Mouse (Mus musculus) cerebellum, postnatal 25 days (tissue): ENCODE data around the gene Stab1.

Experiments
- DNase-seq, 2 experiments: peaks; one replicate each; pipeline ENCODE4 v3.0.0; 2021; ENCODE audit warnings: mixed read lengths in 2 of 2

Stab1 gene

GRCm38 (mm10) chr14:31161638-31162037 is 6.8 kb downstream of the Stab1 start:
- peak; percentile 41 to 62 for DNase-seq

- DNase-seq = no peak
Measured at GRCm38 (mm10) chr14:31161191-31161590, 7.2 kb downstream of the Stab1 start.

GRCm38 (mm10) chr14:31160196-31161150 is 8.0 kb downstream of the Stab1 start:
- DNase-seq = no peak

GRCm38 (mm10) chr14:31145694-31146093 is 22.7 kb downstream of the Stab1 start:
- no peak for DNase-seq

GRCm38 (mm10) chr14:31141011-31141410 is 27.4 kb downstream of the Stab1 start:
- no peak for DNase-seq

GRCm38 (mm10) chr14:31140141-31140540 is 28.3 kb downstream of the Stab1 start:
- DNase-seq = no peak

- no peak for DNase-seq
Measured at GRCm38 (mm10) chr14:31139666-31140065, 28.8 kb downstream of the Stab1 start.

GRCm38 (mm10) chr14:31138897-31139429 is 29.5 kb downstream of the Stab1 start:
- DNase-seq = no peak

GRCm38 (mm10) chr14:31138219-31138896 is 30.1 kb downstream of the Stab1 start:
- peak; percentile 52 for DNase-seq

GRCm38 (mm10) chr14:31137791-31138190 is 30.6 kb downstream of the Stab1 start:
- no peak for DNase-seq

- no peak for DNase-seq
Measured at GRCm38 (mm10) chr14:31137281-31137595, 31.2 kb downstream of the Stab1 start.

- DNase-seq = no peak
Measured at GRCm38 (mm10) chr14:31136411-31137280, 31.8 kb downstream of the Stab1 start.

- no peak for DNase-seq
Measured at GRCm38 (mm10) chr14:31135495-31136410, 32.7 kb downstream of the Stab1 start.

- DNase-seq = no peak
Measured at GRCm38 (mm10) chr14:31134015-31135000, 34.1 kb downstream of the Stab1 start.

GRCm38 (mm10) chr14:31133023-31133665 is 35.3 kb downstream of the Stab1 start:
- peak in 1 of 2 experiments; percentile 2 for DNase-seq

GRCm38 (mm10) chr14:31132491-31132975 is 35.9 kb downstream of the Stab1 start:
- DNase-seq = peak in 1 of 2 experiments; percentile 3

- DNase-seq = peak in 1 of 2 experiments; percentile 31
Measured at GRCm38 (mm10) chr14:31132031-31132430, 36.4 kb downstream of the Stab1 start.

- DNase-seq = peak in 1 of 2 experiments; percentile 39
Measured at GRCm38 (mm10) chr14:31131272-31131821, 37.1 kb downstream of the Stab1 start.
